Mouse (Mus musculus): ENCODE results near the gene Rnf149.

GRCm38 (mm10) chr1:39537631-39538380 lies 39.4 kb downstream of the Rnf149 start:
- TF ChIP-seq CTCF (conservative IDR thresholded peaks at IDR 0.05 in 1 of 2, IDR thresholded peaks at IDR 0.05 in 1 of 2; ENCODE audit: low read depth in 2 of 2, low read length in 2 of 2) (no peak), GABPA (IDR thresholded peaks at IDR 0.05; ENCODE audit: insufficient replicate concordance, low read depth, low read length) (no peak), MAFK (IDR thresholded peaks at IDR 0.05; ENCODE audit: insufficient replicate concordance, low read length) (no peak), POLR2AphosphoS2 (IDR thresholded peaks at IDR 0.05; ENCODE audit: low read depth, low read length) (no peak), USF1 (IDR thresholded peaks at IDR 0.05; ENCODE audit: low read depth, low read length) (no peak), POLR2A (IDR thresholded peaks at IDR 0.05; ENCODE audit: low read depth, low read length) (no peak), NRF1 (IDR thresholded peaks at IDR 0.05; ENCODE audit: low read depth, low read length) (no peak)
